16 mouse cellular contexts compared by ENCODE assay signal in genomic region chr17:26778001-26778400, GRCm38 (mm10).
"Had no signal": no experiment of that assay in that cellular context is flagged by ENCODE, and none has a peak within 500 bp of the region (broad histone marks: within the 10 kb centered on the region; RNA-seq: fewer than 3 reads in every experiment).

No protein-coding gene starts in this region.

- H3K4me3 ChIP-seq: lung, embryonic 15.5 days; megakaryocyte, embryonic 14.5 days had no signal

- H3K4me2 ChIP-seq: lung, embryonic 15.5 days; midbrain, embryonic 11.5 days had no signal

- H3K27ac ChIP-seq: kidney, postnatal 0 days; liver, embryonic 14.5 days; lung, embryonic 15.5 days had no signal

- ATAC-seq: intestine, postnatal 0 days; liver, postnatal 0 days had no signal

- H3K9me3 ChIP-seq: lung, embryonic 15.5 days; megakaryocyte, embryonic 14.5 days had no signal

- H3K27me3 ChIP-seq: lung, embryonic 15.5 days had no signal

- H3K9ac ChIP-seq: liver, embryonic 14.5 days; liver, postnatal 0 days; lung, embryonic 15.5 days had no signal

- H3K36me3 ChIP-seq: lung, embryonic 15.5 days had no signal

- DNase-seq: kidney, adult 2 months; liver, postnatal 0 days; lung, postnatal 10 days; lung, postnatal 36 days; midbrain, embryonic 14.5 days; right cerebral cortex, postnatal 14 days; right cerebral cortex, postnatal 4 days; thymus, adult 2 months; thymus, postnatal 14 days; thymus, postnatal 4 days had no signal
